Mouse (Mus musculus) bone marrow macrophage, adult 2 months (primary cell): ENCODE measurements around the gene Sdc3.

Source experiments
- CTCF ChIP-seq: IDR thresholded peaks from 2 replicates; pipeline ENCODE4 v1.5.1; 2012; ENCODE audit warnings: low read depth, mild to moderate bottlenecking, low read length, moderate library complexity
- POLR2A ChIP-seq: IDR thresholded peaks from 2 replicates; pipeline ENCODE4 v1.6.1; 2012; ENCODE audit warnings: mild to moderate bottlenecking, low read depth, low read length, borderline replicate concordance

DNA sequence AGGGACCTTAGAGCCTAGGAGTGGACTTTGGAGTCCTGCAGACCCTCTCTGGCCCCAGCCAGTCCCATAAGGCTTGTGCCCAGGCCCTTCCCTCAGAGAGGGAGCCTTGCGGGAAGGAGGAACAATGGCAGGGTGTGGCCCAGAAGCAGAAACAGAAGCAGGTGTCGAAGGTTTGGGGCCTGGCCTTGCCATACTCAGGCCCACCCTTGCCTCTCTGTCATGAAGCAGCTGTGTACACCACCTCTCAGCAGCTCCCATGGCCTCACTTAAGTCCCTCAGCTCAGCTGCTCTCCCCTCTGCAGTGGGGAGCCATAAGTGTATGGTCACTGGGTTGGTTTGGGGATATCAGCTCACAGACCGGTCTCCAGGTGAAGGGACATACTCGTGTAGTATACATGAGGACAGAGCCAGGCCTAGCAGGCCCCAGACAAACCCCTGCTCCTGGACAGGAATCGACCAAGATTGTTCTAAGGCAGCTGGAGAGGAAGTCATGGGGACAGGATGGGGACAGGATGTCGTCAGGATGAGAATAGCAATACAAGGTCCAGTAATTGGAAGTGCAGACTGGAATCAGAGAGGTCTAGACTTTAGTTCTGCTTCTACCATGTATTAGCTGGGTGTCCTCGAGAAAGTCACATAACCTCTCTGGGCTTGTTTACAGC, 28.4 kb downstream of the Sdc3 start:
- TF ChIP-seq CTCF (no peak), POLR2A (no peak)
